Mouse (Mus musculus) limb, embryonic 14.5 days (tissue): ENCODE results near the gene Fkbp8. TPM values are rescaled to one million over a fixed set of nuclear protein-coding genes. Genes with fewer than 3 reads are reported as not detected.

Experiments
- ATAC-seq: fragments of 200-750 bp; cut with Nextera tagmentation; 2 replicates; pipeline ENCODE4 v1.8.0; 2017; ENCODE audit warnings: low read depth, moderate number of reproducible peaks, moderate TSS enrichment; ENCODE audit not compliant: low FRiP score
- DNase-seq: peaks from one replicate; pipeline ENCODE4 v3.0.0-alpha.2; 2015; ENCODE audit warnings: low spot score
- H3K27ac ChIP-seq: fragments of 300-500 bp; sonication (generic); replicated peaks from 2 replicates; pipeline ENCODE4 v1.5.1; 2014; ENCODE audit warnings: low read depth, mild to moderate bottlenecking, low read length, moderate library complexity, mixed read lengths
- H3K27me3 ChIP-seq: fragments of 300-500 bp; sonication (generic); 2 replicates; pipeline ENCODE4 v1.6.1; 2014; ENCODE audit warnings: low read length, mixed read lengths; ENCODE audit not compliant: control insufficient read depth, insufficient read depth
- H3K36me3 ChIP-seq: fragments of 300-500 bp; sonication (generic); 2 replicates; pipeline ENCODE4 v1.6.1; 2014; ENCODE audit warnings: mild to moderate bottlenecking, low read length, moderate library complexity, mixed read lengths; ENCODE audit not compliant: control insufficient read depth, insufficient read depth
- H3K4me1 ChIP-seq: fragments of 300-500 bp; sonication (generic); 2 replicates; pipeline ENCODE4 v1.6.1; 2014; ENCODE audit warnings: antibody characterized with exemption, low read length, mixed read lengths; ENCODE audit not compliant: control insufficient read depth, insufficient read depth
- H3K4me2 ChIP-seq: fragments of 300-500 bp; sonication (generic); replicated peaks from 2 replicates; pipeline ENCODE4 v1.6.1; 2014; ENCODE audit warnings: low read depth, mild to moderate bottlenecking, low read length, moderate library complexity; ENCODE audit not compliant: severe bottlenecking
- H3K4me3 ChIP-seq: fragments of 300-500 bp; sonication (generic); replicated peaks from 2 replicates; pipeline ENCODE4 v1.5.1; 2014; ENCODE audit warnings: low read length
- H3K9ac ChIP-seq: fragments of 300-500 bp; sonication (generic); 2 replicates; pipeline ENCODE4 v1.6.1; 2014; ENCODE audit warnings: mild to moderate bottlenecking, low read depth, low read length, moderate library complexity; ENCODE audit not compliant: severe bottlenecking
- H3K9me3 ChIP-seq: fragments of 300-500 bp; sonication (generic); 2 replicates; pipeline ENCODE4 v1.6.1; 2016; ENCODE audit warnings: low read length; ENCODE audit not compliant: control insufficient read depth
- POLR2A ChIP-seq: fragments of 200-500 bp; IDR thresholded peaks from 2 replicates; pipeline ENCODE4 v1.8.0; 2012; ENCODE audit warnings: inconsistent platforms, mild to moderate bottlenecking, moderate library complexity, borderline replicate concordance; ENCODE audit not compliant: insufficient read depth, insufficient read length; ENCODE audit errors: extremely low read depth
- WGBS: fragments of 180-500 bp; shearing (Covaris S2); extraction: QIAGEN DNeasy Blood & Tissue Kit; methylation state at CpG from one replicate; pipeline ENCODE4 v1.1.7; 2014; 5-methylcytosine and 5-hydroxymethylcytosine counted together
- polyA plus RNA-seq, 2 experiments: library from polyadenylated mRNA; depleted of rRNA in 1 of 2; stranded (reverse) in 1 of 2; unstranded in 1 of 2; fragments of >200 nt; fragmentation: Nextera tagmentation in 1 of 2; extraction: Ambion mirVana in 1 of 2; gene quantifications; 2 replicates each; pipeline versions ENCODE4 v1.2.1 to v1.2.3; 2012 to 2014

Gene Fkbp8
- polyA plus RNA-seq, 2 experiments = 219 to 363 TPM

GRCm38 (mm10) chr8:70539077-70539813, 11.7 kb downstream of the Fkbp8 start, which contains the start of gene Ell:
Gene Ell, plus strand, starts transcription at chr8:70539457.
- Histone ChIP-seq H3K4me1 (peaks cover 14% of the 10 kb centered on the region), H3K4me3 (peak within 1 kb of the TSS; percentile 68), H3K27ac (peak within 1 kb of the TSS; percentile 89), H3K9ac (peak within 1 kb of the TSS; percentile 73), H3K9me3 (no peaks in the 10 kb centered on the region), H3K4me2 (peak within 1 kb of the TSS; percentile 74), H3K36me3 (peaks cover 29% of the 10 kb centered on the region), H3K27me3 (no peaks in the 10 kb centered on the region)
- DNase-seq (peak; percentile 99), ATAC-seq (peak; percentile 92)
- WGBS = under 1% methylated on average over 57 of the region's 58 CpGs
- 0 out of 2 replicates have a peak, but pooled peaks have one; percentile 38 for TF ChIP-seq POLR2A

GRCm38 (mm10) chr8:70540013-70540506, 12.5 kb downstream of the Fkbp8 start:
- Histone ChIP-seq H3K9ac (peak overlapping the region; percentile 73), H3K9me3 (no peaks in the 10 kb centered on the region), H3K4me3 (peak overlapping the region; percentile 68), H3K27me3 (no peaks in the 10 kb centered on the region), H3K27ac (peak overlapping the region; percentile 89), H3K4me1 (peaks cover 14% of the 10 kb centered on the region), H3K4me2 (peak overlapping the region; percentile 74), H3K36me3 (peaks cover 21% of the 10 kb centered on the region)
- TF ChIP-seq POLR2A = no peak
- no peak for ATAC-seq
- 5% methylated on average over 4 of the region's 4 CpGs for WGBS
- DNase-seq = no peak

GRCm38 (mm10) chr8:70540507-70541071, 13.1 kb downstream of the Fkbp8 start:
- no peaks in the 10 kb centered on the region for H3K27me3 ChIP-seq
- peaks cover 16% of the 10 kb centered on the region for H3K36me3 ChIP-seq
- no peak overlapping the region for H3K27ac ChIP-seq
- peak overlapping the region; percentile 73; the same call in 1 of the 2 replicates for H3K9ac ChIP-seq
- TF ChIP-seq POLR2A = no peak
- H3K9me3 ChIP-seq = no peaks in the 10 kb centered on the region
- H3K4me3 ChIP-seq = peak overlapping the region; percentile 68
- peak overlapping the region; percentile 74 for H3K4me2 ChIP-seq
- ATAC-seq = no peak
- no peak for DNase-seq
- WGBS = 50% methylated on average over 7 of the region's 7 CpGs
- peaks cover 14% of the 10 kb centered on the region for H3K4me1 ChIP-seq

GRCm38 (mm10) chr8:70541081-70541480, 13.6 kb downstream of the Fkbp8 start:
- peaks cover 12% of the 10 kb centered on the region for H3K36me3 ChIP-seq
- DNase-seq (no peak), ATAC-seq (no peak)
- 0 out of 2 replicates have a peak overlapping the region, but pooled peaks have one; percentile 6 for H3K9ac ChIP-seq
- peaks cover 14% of the 10 kb centered on the region for H3K4me1 ChIP-seq
- no peaks in the 10 kb centered on the region for H3K9me3 ChIP-seq
- no peak overlapping the region for H3K27ac ChIP-seq
- WGBS = 82% methylated on average over 5 of the region's 5 CpGs
- H3K27me3 ChIP-seq = no peaks in the 10 kb centered on the region
- peak overlapping the region; percentile 68 for H3K4me3 ChIP-seq
- no peak for TF ChIP-seq POLR2A
- H3K4me2 ChIP-seq = peak overlapping the region; percentile 74; the same call in 1 of the 2 replicates

- TF ChIP-seq POLR2A = no peak
- DNase-seq = no peak
- H3K27me3 ChIP-seq = no peaks in the 10 kb centered on the region
- no peaks in the 10 kb centered on the region for H3K36me3 ChIP-seq
- no peak overlapping the region for H3K4me3 ChIP-seq
- peaks cover 14% of the 10 kb centered on the region for H3K4me1 ChIP-seq
- WGBS = 82% methylated on average over 6 of the region's 6 CpGs
- H3K4me2 ChIP-seq = no peak overlapping the region
- no peak overlapping the region for H3K9ac ChIP-seq
- no peak for ATAC-seq
- H3K9me3 ChIP-seq = no peaks in the 10 kb centered on the region
- no peak overlapping the region for H3K27ac ChIP-seq
These were observed 16.7 kb downstream of the Fkbp8 start for GRCm38 (mm10) chr8:70544200-70544687.
